Comparison of ENCODE assay signal across 20 mouse cellular contexts in genomic region chr5:76666026-76666756, GRCm38 (mm10). TPM values are rescaled to one million over a fixed set of nuclear protein-coding genes. Genes with fewer than 3 reads are reported as not detected.
DNase-seq lines count a peak whose midpoint lies in the region; ATAC-seq and TF ChIP-seq lines count a peak whose summit lies in the region.
"Had no signal": no experiment of that assay in that cellular context is flagged by ENCODE, and none has a peak within 500 bp of the region (broad histone marks: within the 10 kb centered on the region; RNA-seq: fewer than 3 reads in every experiment).

No protein-coding gene starts in this region.

- H3K4me3 ChIP-seq in forebrain, embryonic 12.5 days (replicated peaks): no peak overlapping the region
- no peak overlapping the region for H3K4me3 ChIP-seq in forebrain, postnatal 0 days (ENCODE audit: low read depth, low read length)
- H3K4me3 ChIP-seq in neural tube, embryonic 11.5 days (ENCODE audit: low read depth, low read length): no peak overlapping the region
- no peak overlapping the region for H3K4me3 ChIP-seq in hindbrain, embryonic 15.5 days
- H3K4me3 ChIP-seq: heart, adult 2 months; layer of hippocampus, adult 2 months; limb, embryonic 15.5 days; liver, embryonic 15.5 days had no signal

- no peak overlapping the region for H3K4me2 ChIP-seq in forebrain, embryonic 12.5 days
- H3K4me2 ChIP-seq in forebrain, postnatal 0 days (ENCODE audit: low read depth): no peak overlapping the region
- H3K4me2 ChIP-seq in neural tube, embryonic 11.5 days (ENCODE audit: low read depth): no peak overlapping the region
- H3K4me2 ChIP-seq in hindbrain, embryonic 15.5 days: no peak overlapping the region
- H3K4me2 ChIP-seq: limb, embryonic 15.5 days; liver, embryonic 15.5 days had no signal

- H3K27me3 ChIP-seq in forebrain, embryonic 12.5 days: no peaks in the 10 kb centered on the region
- H3K27me3 ChIP-seq in forebrain, postnatal 0 days (ENCODE audit: insufficient read depth, low read length): no peaks in the 10 kb centered on the region
- H3K27me3 ChIP-seq in neural tube, embryonic 11.5 days (ENCODE audit: control insufficient read depth, insufficient read depth, low read length): no peaks in the 10 kb centered on the region
- no peaks in the 10 kb centered on the region for H3K27me3 ChIP-seq in hindbrain, embryonic 15.5 days
- H3K27me3 ChIP-seq: CH12.LX; limb, embryonic 15.5 days; liver, embryonic 15.5 days had no signal

- WGBS in forebrain, embryonic 12.5 days: 81% methylated on average over 6 of the region's 6 CpGs
- 75% methylated on average over 6 of the region's 6 CpGs for WGBS in forebrain, postnatal 0 days
- 46% methylated on average over 6 of the region's 6 CpGs for WGBS in neural tube, embryonic 11.5 days
- WGBS in hindbrain, embryonic 15.5 days: 36% methylated on average over 6 of the region's 6 CpGs

- peak overlapping the region; percentile 85; the same call in 1 of the 2 replicates for H3K27ac ChIP-seq in forebrain, embryonic 12.5 days
- no peak overlapping the region for H3K27ac ChIP-seq in forebrain, postnatal 0 days (ENCODE audit: low read depth, low read length)
- peak overlapping the region; percentile 40 for H3K27ac ChIP-seq in neural tube, embryonic 11.5 days (ENCODE audit: low read depth, low read length)
- H3K27ac ChIP-seq in hindbrain, embryonic 15.5 days (replicated peaks): peak overlapping the region; percentile 45; the same call in 1 of the 2 replicates
- H3K27ac ChIP-seq: heart, adult 2 months; kidney, postnatal 0 days; layer of hippocampus, adult 2 months; limb, embryonic 15.5 days; liver, embryonic 15.5 days had no signal

- intact Hi-C loops in heart, postnatal 36 days (cut with DNase I): no loop called here

- peaks cover 5% of the 10 kb centered on the region; the same call in 1 of the 2 replicates for H3K36me3 ChIP-seq in forebrain, embryonic 12.5 days (replicated peaks)
- no peaks in the 10 kb centered on the region for H3K36me3 ChIP-seq in forebrain, postnatal 0 days (ENCODE audit: insufficient read depth)
- no peaks in the 10 kb centered on the region for H3K36me3 ChIP-seq in neural tube, embryonic 11.5 days (ENCODE audit: control insufficient read depth, insufficient read depth, low read length)
- H3K36me3 ChIP-seq in hindbrain, embryonic 15.5 days: no peaks in the 10 kb centered on the region
- H3K36me3 ChIP-seq: limb, embryonic 15.5 days; liver, embryonic 15.5 days had no signal

- DNase-seq in forebrain, postnatal 0 days: no peak
- DNase-seq in neural tube, embryonic 11.5 days (ENCODE audit: low spot score): no peak
- no peak for DNase-seq in neural tube, embryonic 10.5 days (ENCODE audit: extremely low spot score, low spot score)
- DNase-seq in retina, embryonic 14.5 days (ENCODE audit: low spot score): peak; percentile 56
- no peak for DNase-seq in thymus, postnatal 4 days
- DNase-seq in heart, postnatal 36 days: no peak
- DNase-seq: adrenal gland, postnatal 36 days; cerebellum, adult 11-12 months; cerebellum, postnatal 36 days; gastrocnemius, postnatal 10 days; heart, adult 2 months; kidney, adult 11 months; layer of hippocampus, postnatal 36 days had no signal

- peak; percentile 40; the same call in 1 of the 2 replicates for ATAC-seq in forebrain, embryonic 12.5 days (ENCODE audit: low FRiP score)
- ATAC-seq in forebrain, postnatal 0 days: no peak
- ATAC-seq in neural tube, embryonic 11.5 days (ENCODE audit: insufficient read depth, low FRiP score, low TSS enrichment): 0 out of 2 replicates have a peak, but pooled peaks have one; percentile 16
- 0 out of 2 replicates have a peak, but pooled peaks have one; percentile 36 for ATAC-seq in hindbrain, embryonic 15.5 days (ENCODE audit: low FRiP score, low read depth)

- H3K9me3 ChIP-seq in forebrain, embryonic 12.5 days: no peaks in the 10 kb centered on the region
- H3K9me3 ChIP-seq in forebrain, postnatal 0 days (ENCODE audit: low read length): no peaks in the 10 kb centered on the region
- H3K9me3 ChIP-seq in neural tube, embryonic 11.5 days (ENCODE audit: control insufficient read depth, low read length): no peaks in the 10 kb centered on the region
- no peaks in the 10 kb centered on the region for H3K9me3 ChIP-seq in hindbrain, embryonic 15.5 days
- H3K9me3 ChIP-seq: limb, embryonic 15.5 days; liver, embryonic 15.5 days had no signal

- H3K4me1 ChIP-seq in forebrain, embryonic 12.5 days: peaks cover 37% of the 10 kb centered on the region
- H3K4me1 ChIP-seq in forebrain, postnatal 0 days (ENCODE audit: insufficient read depth): no peaks in the 10 kb centered on the region
- peaks cover 19% of the 10 kb centered on the region for H3K4me1 ChIP-seq in neural tube, embryonic 11.5 days (ENCODE audit: control insufficient read depth, insufficient read depth, low read length)
- peaks cover 42% of the 10 kb centered on the region for H3K4me1 ChIP-seq in hindbrain, embryonic 15.5 days (replicated peaks)

- H3K9ac ChIP-seq in forebrain, embryonic 12.5 days: no peak overlapping the region
- H3K9ac ChIP-seq in forebrain, postnatal 0 days: no peak overlapping the region
- no peak overlapping the region for H3K9ac ChIP-seq in neural tube, embryonic 11.5 days (ENCODE audit: low read length)
- H3K9ac ChIP-seq in hindbrain, embryonic 15.5 days: no peak overlapping the region
- H3K9ac ChIP-seq: limb, embryonic 15.5 days; liver, embryonic 15.5 days had no signal

- TF ChIP-seq CTCF in forebrain, postnatal 0 days (IDR thresholded peaks at IDR 0.05; ENCODE audit: low read depth): no peak

RNA-seq across cellular contexts. Expression of gene C530008M17Rik, which starts 9.9 kb away (rescaled TPM):
- 78.6 and 83.5 TPM in 2 replicates for polyA plus RNA-seq in forebrain, embryonic 12.5 days (2016; fragmentation: Nextera tagmentation; extraction: Ambion mirVana)
- total RNA-seq in forebrain, postnatal 0 days (2014; rRNA removed): 86.2 and 87.4 TPM in 2 replicates
- 47.6 and 63.6 TPM in 2 replicates for polyA plus RNA-seq in forebrain, postnatal 0 days (2015; fragmentation: Nextera tagmentation; extraction: Ambion mirVana)
- polyA plus RNA-seq in neural tube, embryonic 11.5 days (2014; fragmentation: Nextera tagmentation; extraction: Ambion mirVana): 36.8 and 38.6 TPM in 2 replicates
- polyA plus RNA-seq in hindbrain, embryonic 15.5 days (2015; fragmentation: Nextera tagmentation; extraction: Ambion mirVana): 68.1 and 76.2 TPM in 2 replicates
- 1 to 10 TPM; 2.4 to 2.7 TPM for total RNA-seq in heart, postnatal 36 days (2021)
